Mouse (Mus musculus): ENCODE measurements around the gene Lrr1.
A peak's percentile ranks its signal among the peaks of the same experiment; 100 is the strongest.
"Not testable (repeated sequence)": the region's sequence is repeated elsewhere in the genome, so short reads cannot be mapped to it uniquely, and the experiment has no call there.

Lrr1 gene

DNA sequence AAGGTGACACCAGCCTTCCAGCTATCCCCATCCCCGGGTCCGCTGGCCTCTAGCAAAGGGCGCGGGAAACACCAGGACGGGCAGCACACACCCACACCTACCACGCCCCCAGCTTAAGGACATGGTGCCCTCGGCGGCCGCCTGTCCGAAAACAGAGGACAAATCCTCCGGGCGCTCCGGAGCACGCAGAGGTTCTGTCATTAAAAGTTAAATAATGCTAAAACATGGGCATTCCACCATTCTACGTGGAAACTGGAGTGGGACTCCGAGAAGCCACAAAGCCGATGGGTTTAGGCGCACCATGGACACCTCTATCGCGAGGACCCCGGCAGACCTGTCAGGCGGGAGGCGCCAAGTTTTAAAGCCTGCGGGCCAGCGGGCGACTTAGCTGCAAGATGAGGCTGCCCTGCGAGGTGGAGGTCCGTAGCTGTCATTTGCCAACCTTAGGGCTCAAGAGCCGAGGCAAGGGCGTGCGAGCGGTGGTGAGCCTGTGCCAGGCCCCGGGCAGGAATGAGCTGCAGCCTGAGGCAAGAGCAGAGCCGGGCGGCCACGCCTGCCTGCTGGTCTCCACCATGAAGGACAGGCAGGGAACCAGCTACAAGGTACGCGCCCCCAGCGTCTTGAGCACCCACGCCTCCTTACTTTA, at the start of gene Lrr1:
Lrr1 (plus strand) TSS at position 354 of the 646 bp plus-strand sequence.
- DNase-seq (ENCODE audit: low spot score in 2 of 2), result peak; percentile 92 to 97

GRCm38 (mm10) chr12:69119908-69120307, 48.7 kb upstream of the Lrr1 start:
- no peak for DNase-seq (ENCODE audit: low spot score in 2 of 2)

DNA sequence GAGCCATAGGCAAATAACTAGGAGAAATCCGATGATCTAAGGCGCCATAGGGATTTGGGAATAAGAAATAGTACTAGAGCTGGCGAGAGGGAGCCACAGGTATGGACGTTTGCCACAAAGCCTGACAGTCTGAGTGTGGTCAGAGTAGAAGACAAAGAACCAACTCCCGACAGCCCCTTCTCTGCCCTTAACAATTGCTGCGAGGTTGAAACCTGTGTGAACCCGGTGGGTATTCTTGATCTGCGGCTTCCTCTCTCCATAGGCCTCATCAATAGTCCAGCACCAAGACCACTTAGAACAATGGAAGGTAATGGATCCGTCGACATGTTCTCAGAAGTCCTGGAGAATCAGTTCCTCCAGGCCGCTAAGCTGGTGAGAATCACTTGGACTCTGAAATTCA, 45.8 kb upstream of the Lrr1 start:
- no peak for DNase-seq (ENCODE audit: low spot score in 2 of 2)

GRCm38 (mm10) chr12:69125066-69125465, 43.5 kb upstream of the Lrr1 start:
- DNase-seq (ENCODE audit: low spot score in 2 of 2), result no peak

GRCm38 (mm10) chr12:69127170-69127569, 41.4 kb upstream of the Lrr1 start:
- peak; percentile 10 to 58 for DNase-seq (ENCODE audit: low spot score in 2 of 2)

GRCm38 (mm10) chr12:69127626-69128025, 41.0 kb upstream of the Lrr1 start:
- DNase-seq (ENCODE audit: low spot score in 2 of 2), result no peak

- DNase-seq (ENCODE audit: low spot score in 2 of 2), result peak in 1 of 2 experiments; percentile 15
Observed at GRCm38 (mm10) chr12:69129634-69130310, 38.8 kb upstream of the Lrr1 start.

- DNase-seq (ENCODE audit: low spot score in 2 of 2), result no peak
Observed at GRCm38 (mm10) chr12:69130486-69130885, 38.1 kb upstream of the Lrr1 start.

GRCm38 (mm10) chr12:69131267-69131666, 37.3 kb upstream of the Lrr1 start:
- no peak for DNase-seq (ENCODE audit: low spot score in 2 of 2)

DNA sequence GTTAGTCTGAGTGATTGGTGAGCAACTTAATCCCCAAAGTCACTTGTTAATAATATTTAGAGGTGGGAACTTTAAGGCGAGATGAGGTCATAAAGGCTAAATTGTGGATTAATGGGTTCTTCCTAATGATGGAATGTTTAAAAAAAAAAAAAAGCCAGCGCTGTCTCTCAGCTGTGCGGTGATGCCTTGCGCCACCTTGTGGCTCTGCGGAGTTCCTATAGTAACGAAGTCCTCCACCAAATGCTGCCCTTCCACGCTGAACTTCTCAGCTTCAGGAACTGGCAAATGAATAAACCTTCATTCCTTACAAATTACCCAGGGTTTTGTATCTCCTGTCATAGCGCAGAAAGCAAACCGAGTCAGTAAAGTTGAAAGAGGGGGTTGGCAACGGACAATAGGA, 36.6 kb upstream of the Lrr1 start:
- peak in 1 of 2 experiments; percentile 63 for DNase-seq (ENCODE audit: low spot score in 2 of 2)

- DNase-seq (ENCODE audit: low spot score in 2 of 2), result no peak
Observed at GRCm38 (mm10) chr12:69139201-69139600, 29.4 kb upstream of the Lrr1 start.

GRCm38 (mm10) chr12:69139841-69140240, 28.8 kb upstream of the Lrr1 start:
- no peak for DNase-seq (ENCODE audit: low spot score in 2 of 2)

DNA sequence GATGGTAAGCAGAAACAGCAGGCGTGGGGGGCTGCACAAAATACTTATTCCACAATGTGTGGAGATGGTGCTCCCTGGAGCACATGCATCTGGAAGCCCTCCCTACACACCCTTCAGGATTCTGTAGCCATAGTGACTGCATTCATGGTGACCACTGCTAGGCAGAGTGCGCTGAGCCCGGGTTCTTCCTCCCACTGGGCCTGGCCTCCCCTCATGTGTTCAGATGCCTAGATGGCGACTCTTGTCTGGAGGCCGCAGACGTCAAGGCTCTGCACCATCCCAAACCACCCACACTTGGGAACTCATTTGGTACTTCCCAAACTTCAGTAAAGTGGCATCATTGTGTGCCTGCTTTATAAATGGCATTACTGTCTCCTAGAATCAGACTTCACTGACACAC, 25.2 kb upstream of the Lrr1 start:
- DNase-seq (ENCODE audit: low spot score in 2 of 2), result no peak

DNA sequence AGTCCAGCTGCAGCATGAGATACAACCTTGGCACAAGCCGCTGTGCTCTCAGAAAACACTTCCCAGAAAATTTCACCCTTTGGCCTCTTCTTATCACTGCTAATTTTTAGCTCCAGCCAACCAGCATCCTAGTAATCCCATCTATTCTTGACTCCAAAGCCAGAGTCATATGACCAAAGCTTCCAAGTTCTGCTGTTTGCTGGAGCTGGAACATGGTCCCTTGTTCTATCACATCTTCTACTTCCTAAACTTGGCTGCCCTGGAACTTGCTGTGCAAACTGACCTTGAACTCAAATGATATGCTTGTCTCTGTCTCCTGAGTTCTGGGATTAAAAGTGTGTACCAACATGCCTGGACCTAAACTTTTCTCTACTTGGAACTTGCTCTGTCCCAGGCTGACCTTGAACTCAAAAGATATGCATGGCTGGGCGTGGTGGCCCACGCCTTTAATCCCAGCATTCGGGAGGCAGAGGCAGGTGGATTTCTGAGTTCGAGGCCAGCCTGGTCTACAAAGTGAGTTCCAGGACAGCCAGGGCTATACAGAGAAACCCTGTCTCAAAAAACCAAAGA, 21.4 kb upstream of the Lrr1 start:
- DNase-seq (ENCODE audit: low spot score in 2 of 2), result no peak

DNA sequence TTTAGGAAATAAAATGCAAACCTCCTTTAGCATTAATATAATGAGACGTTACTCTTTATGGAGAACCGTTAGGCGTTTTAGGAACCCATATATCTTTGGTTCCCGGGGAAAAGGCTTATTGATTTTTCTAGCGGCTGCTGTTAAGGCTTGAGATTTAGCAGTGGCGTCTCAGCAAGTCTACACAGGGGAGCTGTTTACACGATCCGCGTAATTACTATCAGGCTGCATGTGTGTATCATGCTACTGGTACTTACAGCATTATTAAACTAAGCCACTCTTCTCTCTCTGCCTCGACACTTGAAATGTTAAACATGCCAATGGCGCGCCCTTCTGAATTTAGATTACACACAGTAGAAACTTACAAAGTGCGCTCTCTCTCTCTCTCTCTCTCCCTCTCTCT, 18.6 kb upstream of the Lrr1 start:
- no peak for DNase-seq (ENCODE audit: low spot score in 2 of 2)

GRCm38 (mm10) chr12:69155923-69156322, 12.7 kb upstream of the Lrr1 start:
- no peak for DNase-seq (ENCODE audit: low spot score in 2 of 2)

- no peak for DNase-seq (ENCODE audit: low spot score in 2 of 2)
Observed at GRCm38 (mm10) chr12:69156436-69156835, 12.2 kb upstream of the Lrr1 start.

- no peak for DNase-seq (ENCODE audit: low spot score in 2 of 2)
Observed at GRCm38 (mm10) chr12:69157107-69157506, 11.5 kb upstream of the Lrr1 start.

- no peak for DNase-seq (ENCODE audit: low spot score in 2 of 2)
Observed at GRCm38 (mm10) chr12:69158366-69158764, 10.2 kb upstream of the Lrr1 start.

DNA sequence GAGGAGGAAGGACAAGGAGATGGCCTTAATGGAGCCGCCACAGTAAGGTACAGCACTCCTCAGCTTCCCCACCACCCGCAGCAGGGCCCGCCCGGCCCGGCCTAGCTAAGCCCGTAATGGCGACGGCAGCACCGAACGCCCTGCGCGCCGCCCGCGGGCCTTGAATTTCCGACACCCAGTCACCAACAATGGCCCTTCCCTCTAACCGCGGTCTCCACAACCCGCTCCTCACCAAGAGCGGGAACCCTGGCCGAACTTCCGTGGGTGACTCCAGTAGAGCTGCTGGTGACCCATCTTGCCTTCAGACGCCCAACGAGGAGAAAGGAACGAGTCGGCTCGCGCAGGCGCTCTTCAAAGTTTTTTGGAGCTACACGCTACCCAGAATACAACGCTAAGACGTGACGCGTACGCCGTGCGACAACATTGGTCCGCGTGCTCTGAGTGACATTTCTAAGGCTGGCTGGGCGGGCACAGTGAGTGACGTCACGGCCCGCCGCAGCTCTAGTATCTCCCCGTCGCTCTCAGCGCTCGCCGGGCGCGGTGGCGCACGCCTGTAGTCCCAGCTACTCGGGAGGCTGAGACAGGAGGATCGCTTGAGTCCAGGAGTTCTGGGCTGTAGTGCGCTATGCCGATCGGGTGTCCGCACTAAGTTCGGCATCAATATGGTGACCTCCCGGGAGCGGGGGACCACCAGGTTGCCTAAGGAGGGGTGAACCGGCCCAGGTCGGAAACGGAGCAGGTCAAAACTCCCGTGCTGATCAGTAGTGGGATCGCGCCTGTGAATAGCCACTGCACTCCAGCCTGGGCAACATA, 9.6 kb upstream of the Lrr1 start, which contains the start of gene Rps29:
Rps29 (minus strand) TSS at position 422 of the 813 bp plus-strand sequence.
- peak; percentile 95 to 97 for DNase-seq (ENCODE audit: low spot score in 2 of 2)

DNA sequence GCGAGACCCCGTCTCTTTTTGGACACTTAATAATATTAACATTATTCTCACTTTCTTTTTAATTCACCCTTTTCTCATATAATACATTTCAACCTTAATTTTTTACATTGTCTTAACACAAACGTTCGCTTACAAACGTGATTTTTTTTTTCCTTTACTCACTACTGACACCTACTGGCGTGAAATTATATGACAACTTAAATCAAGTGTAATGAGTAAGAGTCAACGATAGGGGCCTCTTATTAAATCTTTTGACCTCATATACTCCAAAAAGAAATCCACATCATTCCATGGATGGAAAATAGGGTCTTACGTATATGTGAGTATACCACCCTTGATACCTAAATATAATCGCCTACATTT, 9.1 kb upstream of the Lrr1 start:
- no peak for DNase-seq (ENCODE audit: low spot score in 2 of 2)

GRCm38 (mm10) chr12:69160677-69161076, 7.9 kb upstream of the Lrr1 start:
- not testable (repeated sequence) for DNase-seq (ENCODE audit: low spot score in 2 of 2)

Measured in spleen, postnatal 10 days (tissue).